Mouse (Mus musculus): ENCODE data around the gene Atox1. TPM values are rescaled to one million over a fixed set of nuclear protein-coding genes. Genes with fewer than 3 reads are reported as not detected.
A peak's percentile ranks its signal among the peaks of the same experiment; 100 is the strongest.

The Atox1 gene
- polyA plus RNA-seq, 1 experiment from 2014 or later: 264 TPM

- under 1% methylated on average over 57 of the region's 57 CpGs for WGBS
- Histone ChIP-seq H3K27me3 (no peaks in the 10 kb centered on the region), H3K27ac (peak within 1 kb of the TSS; percentile 92), H3K36me3 (peaks cover 29% of the 10 kb centered on the region), H3K4me2 (peak within 1 kb of the TSS; percentile 76), H3K9ac (replicated peaks) (peak within 1 kb of the TSS; percentile 99), H3K4me3 (replicated peaks) (peak within 1 kb of the TSS; percentile 98), H3K4me1 (replicated peaks) (peaks cover 16% of the 10 kb centered on the region), H3K9me3 (no peaks in the 10 kb centered on the region)
- ATAC-seq (ENCODE audit: insufficient number of reproducible peaks, insufficient read depth, low FRiP score, low TSS enrichment, low read depth): peak; percentile 99
Measured at GRCm38 (mm10) chr11:55469048-55469843, 8.2 kb upstream of the Atox1 start, which contains the start of gene G3bp1. Gene G3bp1, plus strand, starts transcription at chr11:55469685.

GRCm38 (mm10) chr11:55468611-55469047 lies 7.6 kb upstream of the Atox1 start:
- Histone ChIP-seq H3K4me3 (replicated peaks) (peak overlapping the region; percentile 98), H3K27ac (peak overlapping the region; percentile 89), H3K9ac (replicated peaks) (peak overlapping the region; percentile 70), H3K4me2 (peak overlapping the region; percentile 76), H3K36me3 (peaks cover 23% of the 10 kb centered on the region), H3K4me1 (replicated peaks) (peaks cover 16% of the 10 kb centered on the region), H3K27me3 (no peaks in the 10 kb centered on the region), H3K9me3 (no peaks in the 10 kb centered on the region)
- ATAC-seq (ENCODE audit: insufficient number of reproducible peaks, insufficient read depth, low FRiP score, low TSS enrichment, low read depth): no peak
- WGBS: 4% methylated on average over 17 of the region's 17 CpGs

- peak overlapping the region; percentile 76 for H3K4me2 ChIP-seq
- H3K27me3 ChIP-seq: no peaks in the 10 kb centered on the region
- peak overlapping the region; percentile 70; the same call in 1 of the 2 replicates for H3K9ac ChIP-seq (replicated peaks)
- H3K9me3 ChIP-seq: no peaks in the 10 kb centered on the region
- peak overlapping the region; percentile 98 for H3K4me3 ChIP-seq (replicated peaks)
- H3K4me1 ChIP-seq (replicated peaks): peaks cover 16% of the 10 kb centered on the region
- H3K27ac ChIP-seq: peak overlapping the region; percentile 89
- ATAC-seq (ENCODE audit: insufficient number of reproducible peaks, insufficient read depth, low FRiP score, low TSS enrichment, low read depth): no peak
- H3K36me3 ChIP-seq: peaks cover 17% of the 10 kb centered on the region; the same call in 1 of the 2 replicates
- WGBS: 82% methylated on average over 10 of the region's 10 CpGs
Measured at GRCm38 (mm10) chr11:55468012-55468411, 7.0 kb upstream of the Atox1 start.

- Histone ChIP-seq H3K27me3 (no peaks in the 10 kb centered on the region), H3K27ac (no peak overlapping the region), H3K4me2 (no peak overlapping the region), H3K4me1 (replicated peaks) (peaks cover 12% of the 10 kb centered on the region), H3K9ac (replicated peaks) (no peak overlapping the region), H3K36me3 (no peaks in the 10 kb centered on the region), H3K9me3 (no peaks in the 10 kb centered on the region), H3K4me3 (replicated peaks) (no peak overlapping the region)
- 92% methylated on average over 3 of the region's 3 CpGs for WGBS
- ATAC-seq (ENCODE audit: insufficient number of reproducible peaks, insufficient read depth, low FRiP score, low TSS enrichment, low read depth): no peak
Measured at GRCm38 (mm10) chr11:55465177-55465576, 4.1 kb upstream of the Atox1 start.

- Histone ChIP-seq H3K4me2 (no peak overlapping the region), H3K36me3 (no peaks in the 10 kb centered on the region), H3K9ac (replicated peaks) (no peak overlapping the region), H3K4me3 (replicated peaks) (no peak overlapping the region), H3K27ac (no peak overlapping the region), H3K9me3 (no peaks in the 10 kb centered on the region), H3K27me3 (no peaks in the 10 kb centered on the region), H3K4me1 (replicated peaks) (peaks cover 16% of the 10 kb centered on the region)
- no peak for ATAC-seq (ENCODE audit: insufficient number of reproducible peaks, insufficient read depth, low FRiP score, low TSS enrichment, low read depth)
- 81% methylated on average over 10 of the region's 10 CpGs for WGBS
Measured at GRCm38 (mm10) chr11:55464707-55465106, 3.7 kb upstream of the Atox1 start.

GRCm38 (mm10) chr11:55462149-55462548 lies 1.1 kb upstream of the Atox1 start:
- no peaks in the 10 kb centered on the region for H3K9me3 ChIP-seq
- no peak overlapping the region for H3K4me2 ChIP-seq
- no peak for ATAC-seq (ENCODE audit: insufficient number of reproducible peaks, insufficient read depth, low FRiP score, low TSS enrichment, low read depth)
- H3K27ac ChIP-seq: no peak overlapping the region
- H3K9ac ChIP-seq (replicated peaks): no peak overlapping the region
- H3K27me3 ChIP-seq: no peaks in the 10 kb centered on the region
- peaks cover 4% of the 10 kb centered on the region; the same call in 1 of the 2 replicates for H3K36me3 ChIP-seq
- peaks cover 21% of the 10 kb centered on the region for H3K4me1 ChIP-seq (replicated peaks)
- no peak overlapping the region for H3K4me3 ChIP-seq (replicated peaks)
- 95% methylated on average over 9 of the region's 9 CpGs for WGBS

- under 1% methylated on average over 17 of the region's 17 CpGs for WGBS
- Histone ChIP-seq H3K9ac (replicated peaks) (peak overlapping the region; percentile 65), H3K27me3 (no peaks in the 10 kb centered on the region), H3K4me3 (replicated peaks) (peak overlapping the region; percentile 77), H3K36me3 (peaks cover 4% of the 10 kb centered on the region; the same call in 1 of the 2 replicates), H3K27ac (peak overlapping the region; percentile 69; the same call in 1 of the 2 replicates), H3K4me1 (replicated peaks) (peaks cover 21% of the 10 kb centered on the region), H3K9me3 (no peaks in the 10 kb centered on the region), H3K4me2 (peak overlapping the region; percentile 85)
- ATAC-seq (ENCODE audit: insufficient number of reproducible peaks, insufficient read depth, low FRiP score, low TSS enrichment, low read depth): peak; percentile 58
Measured at GRCm38 (mm10) chr11:55460559-55461018, 450 bp downstream of the Atox1 start.

- Histone ChIP-seq H3K9me3 (no peaks in the 10 kb centered on the region), H3K4me1 (replicated peaks) (peaks cover 21% of the 10 kb centered on the region), H3K27me3 (no peaks in the 10 kb centered on the region), H3K4me3 (replicated peaks) (peak overlapping the region; percentile 77), H3K36me3 (peaks cover 4% of the 10 kb centered on the region; the same call in 1 of the 2 replicates), H3K27ac (no peak overlapping the region), H3K4me2 (peak overlapping the region; percentile 85), H3K9ac (replicated peaks) (peak overlapping the region; percentile 65)
- whole genome bisulfite sequencing: 35% methylated on average over 3 of the region's 3 CpGs
- no peak for ATAC-seq (ENCODE audit: insufficient number of reproducible peaks, insufficient read depth, low FRiP score, low TSS enrichment, low read depth)
Measured at GRCm38 (mm10) chr11:55459850-55460558, 1.0 kb downstream of the Atox1 start.

GRCm38 (mm10) chr11:55458501-55458900 lies 2.5 kb downstream of the Atox1 start:
- H3K4me1 ChIP-seq (replicated peaks): peaks cover 21% of the 10 kb centered on the region
- no peaks in the 10 kb centered on the region for H3K27me3 ChIP-seq
- H3K9me3 ChIP-seq: no peaks in the 10 kb centered on the region
- no peak overlapping the region; the same call in 1 of the 2 replicates for H3K9ac ChIP-seq (replicated peaks)
- peaks cover 14% of the 10 kb centered on the region; the same call in 1 of the 2 replicates for H3K36me3 ChIP-seq
- no peak overlapping the region for H3K4me3 ChIP-seq (replicated peaks)
- H3K4me2 ChIP-seq: no peak overlapping the region
- no peak overlapping the region for H3K27ac ChIP-seq
- ATAC-seq (ENCODE audit: insufficient number of reproducible peaks, insufficient read depth, low FRiP score, low TSS enrichment, low read depth): no peak
- WGBS: 59% methylated on average over 4 of the region's 4 CpGs

GRCm38 (mm10) chr11:55455166-55455565 lies 5.9 kb downstream of the Atox1 start:
- Histone ChIP-seq H3K27ac (no peak overlapping the region), H3K4me2 (no peak overlapping the region), H3K9me3 (no peaks in the 10 kb centered on the region), H3K4me1 (replicated peaks) (peaks cover 14% of the 10 kb centered on the region), H3K4me3 (replicated peaks) (no peak overlapping the region), H3K27me3 (no peaks in the 10 kb centered on the region), H3K36me3 (peaks cover 37% of the 10 kb centered on the region), H3K9ac (replicated peaks) (no peak overlapping the region)
- ATAC-seq (ENCODE audit: insufficient number of reproducible peaks, insufficient read depth, low FRiP score, low TSS enrichment, low read depth): no peak
- 69% methylated on average over 2 of the region's 2 CpGs for WGBS

GRCm38 (mm10) chr11:55453640-55454039 lies 7.4 kb downstream of the Atox1 start:
- no peak for ATAC-seq (ENCODE audit: insufficient number of reproducible peaks, insufficient read depth, low FRiP score, low TSS enrichment, low read depth)
- no peaks in the 10 kb centered on the region for H3K9me3 ChIP-seq
- H3K36me3 ChIP-seq: peaks cover 52% of the 10 kb centered on the region
- 87% methylated on average over 4 of the region's 4 CpGs for WGBS
- H3K27ac ChIP-seq: no peak overlapping the region
- no peak overlapping the region for H3K4me2 ChIP-seq
- no peaks in the 10 kb centered on the region for H3K27me3 ChIP-seq
- H3K4me3 ChIP-seq (replicated peaks): no peak overlapping the region
- H3K4me1 ChIP-seq (replicated peaks): peaks cover 4% of the 10 kb centered on the region; the same call in 1 of the 2 replicates
- H3K9ac ChIP-seq (replicated peaks): no peak overlapping the region
